21 mouse cellular contexts compared by ENCODE assay signal in the genomic region with DNA sequence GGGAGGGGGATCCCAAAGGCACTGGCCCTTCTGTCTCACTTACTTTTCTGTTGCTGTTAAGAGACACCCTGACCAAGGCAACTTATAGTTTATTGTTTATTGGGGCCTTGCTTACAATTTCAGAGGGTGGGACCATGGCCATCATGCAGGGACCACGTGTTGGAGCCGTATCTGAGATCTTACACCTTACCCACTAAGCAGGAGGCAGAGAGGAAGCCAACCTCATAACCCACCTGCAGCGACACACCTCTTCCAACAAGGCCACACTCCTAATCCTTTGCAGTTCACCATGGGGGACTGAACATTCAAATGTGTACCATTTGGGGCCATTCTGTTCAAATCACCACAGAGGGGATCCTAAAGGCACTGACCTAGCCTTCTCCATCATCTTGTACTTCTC. TPM values are rescaled to one million over a fixed set of nuclear protein-coding genes. Genes with fewer than 3 reads are reported as not detected.
DNase-seq lines count a peak whose midpoint lies in the region; ATAC-seq lines count a peak whose summit lies in the region.
"Had no signal": no experiment of that assay in that cellular context is flagged by ENCODE, and none has a peak within 500 bp of the region (broad histone marks: within the 10 kb centered on the region; RNA-seq: fewer than 3 reads in every experiment).

No protein-coding gene starts in this region.

- DNase-seq in heart, embryonic 10.5 days (ENCODE audit: low spot score): no peak
- peak; percentile 22 for DNase-seq in thymus, postnatal 0 days (ENCODE audit: low spot score)
- DNase-seq in thymus, postnatal 14 days: no peak
- DNase-seq in induced T-regulatory cell, adult 2 months (ENCODE audit: low read depth): peak; percentile 66
- DNase-seq in kidney, postnatal 10 days: no peak
- DNase-seq: adrenal gland, postnatal 25 days; cerebellum, adult 2 months; cerebellum, postnatal 10 days; gastrocnemius, postnatal 10 days; heart, postnatal 14 days had no signal

- H3K27ac ChIP-seq in heart, embryonic 10.5 days: peak overlapping the region; percentile 1; the same call in 1 of the 2 replicates
- H3K27ac ChIP-seq in heart, embryonic 12.5 days (ENCODE audit: poor library complexity, severe bottlenecking): no peak overlapping the region
- H3K27ac ChIP-seq: embryonic facial prominence, embryonic 15.5 days; heart, embryonic 15.5 days; hindbrain, embryonic 13.5 days; hindbrain, postnatal 0 days; intestine, embryonic 15.5 days had no signal

- no peak for ATAC-seq in heart, embryonic 12.5 days (ENCODE audit: insufficient number of reproducible peaks, low FRiP score)
- ATAC-seq: forebrain, embryonic 14.5 days; hindbrain, postnatal 0 days; intestine, embryonic 15.5 days; Patski had no signal

- H3K9me3 ChIP-seq in heart, embryonic 10.5 days: no peaks in the 10 kb centered on the region
- H3K9me3 ChIP-seq in heart, embryonic 12.5 days (replicated peaks): no peaks in the 10 kb centered on the region
- H3K9me3 ChIP-seq: embryonic facial prominence, embryonic 15.5 days; forebrain, embryonic 10.5 days; heart, embryonic 15.5 days; hindbrain, embryonic 13.5 days; intestine, embryonic 15.5 days had no signal

- no peak overlapping the region for H3K4me2 ChIP-seq in heart, embryonic 12.5 days
- H3K4me2 ChIP-seq: embryonic facial prominence, embryonic 15.5 days; heart, embryonic 15.5 days; hindbrain, embryonic 13.5 days; intestine, embryonic 15.5 days had no signal

- no peak overlapping the region for H3K9ac ChIP-seq in heart, embryonic 12.5 days
- H3K9ac ChIP-seq: embryonic facial prominence, embryonic 15.5 days; heart, embryonic 15.5 days; hindbrain, embryonic 13.5 days; intestine, embryonic 15.5 days had no signal

- WGBS in heart, embryonic 10.5 days: 71% methylated on average over 3 of the region's 3 CpGs
- WGBS in heart, embryonic 12.5 days: 77% methylated on average over 3 of the region's 3 CpGs

- H3K36me3 ChIP-seq in heart, embryonic 10.5 days: no peaks in the 10 kb centered on the region
- H3K36me3 ChIP-seq in heart, embryonic 12.5 days: no peaks in the 10 kb centered on the region
- H3K36me3 ChIP-seq: forebrain, embryonic 10.5 days; heart, embryonic 15.5 days; hindbrain, embryonic 13.5 days; intestine, embryonic 15.5 days had no signal

- peaks cover 44% of the 10 kb centered on the region for H3K4me1 ChIP-seq in heart, embryonic 10.5 days
- peaks cover 65% of the 10 kb centered on the region for H3K4me1 ChIP-seq in heart, embryonic 12.5 days (replicated peaks)

- H3K27me3 ChIP-seq in heart, embryonic 10.5 days (ENCODE audit: insufficient read depth, poor library complexity, severe bottlenecking): 0 out of 2 replicates have a peak, but pooled peaks cover 3% of the 10 kb centered on the region
- H3K27me3 ChIP-seq in heart, embryonic 12.5 days (replicated peaks): no peaks in the 10 kb centered on the region
- H3K27me3 ChIP-seq: CH12.LX; embryonic facial prominence, embryonic 15.5 days; heart, embryonic 15.5 days; intestine, embryonic 15.5 days; Patski had no signal

- no peak overlapping the region for H3K4me3 ChIP-seq in heart, embryonic 10.5 days
- no peak overlapping the region for H3K4me3 ChIP-seq in heart, embryonic 12.5 days
- H3K4me3 ChIP-seq: embryonic facial prominence, embryonic 15.5 days; erythroblast, embryonic 14.5 days; forebrain, embryonic 10.5 days; heart, embryonic 15.5 days; hindbrain, embryonic 13.5 days; intestine, embryonic 15.5 days had no signal

RNA-seq across cellular contexts. Expression of a gene that starts 46.4 kb away (rescaled TPM):
- polyA plus RNA-seq in heart, embryonic 10.5 days (2016; fragmentation: Nextera tagmentation; extraction: Ambion mirVana): 148 and 164 TPM in 2 replicates
- polyA plus RNA-seq in heart, embryonic 12.5 days (2016; fragmentation: Nextera tagmentation; extraction: Ambion mirVana): 102 and 103 TPM in 2 replicates
- polyA plus RNA-seq in thymus, postnatal 0 days (2015; fragmentation: Nextera tagmentation; extraction: Ambion mirVana): 220 and 222 TPM in 2 replicates

Comparison
In these comparisons a context has a peak if more than half of its experiments do, and no peak if none do; other contexts are left out.
1. DNase-seq: peak in thymus, postnatal 0 days (single experiment) and induced T-regulatory cell, adult 2 months (single experiment); none in heart, embryonic 10.5 days (single experiment), thymus, postnatal 14 days (single experiment) and kidney, postnatal 10 days (single experiment).